Mouse (Mus musculus): ENCODE measurements around the gene Pld6.

The Pld6 gene

DNA sequence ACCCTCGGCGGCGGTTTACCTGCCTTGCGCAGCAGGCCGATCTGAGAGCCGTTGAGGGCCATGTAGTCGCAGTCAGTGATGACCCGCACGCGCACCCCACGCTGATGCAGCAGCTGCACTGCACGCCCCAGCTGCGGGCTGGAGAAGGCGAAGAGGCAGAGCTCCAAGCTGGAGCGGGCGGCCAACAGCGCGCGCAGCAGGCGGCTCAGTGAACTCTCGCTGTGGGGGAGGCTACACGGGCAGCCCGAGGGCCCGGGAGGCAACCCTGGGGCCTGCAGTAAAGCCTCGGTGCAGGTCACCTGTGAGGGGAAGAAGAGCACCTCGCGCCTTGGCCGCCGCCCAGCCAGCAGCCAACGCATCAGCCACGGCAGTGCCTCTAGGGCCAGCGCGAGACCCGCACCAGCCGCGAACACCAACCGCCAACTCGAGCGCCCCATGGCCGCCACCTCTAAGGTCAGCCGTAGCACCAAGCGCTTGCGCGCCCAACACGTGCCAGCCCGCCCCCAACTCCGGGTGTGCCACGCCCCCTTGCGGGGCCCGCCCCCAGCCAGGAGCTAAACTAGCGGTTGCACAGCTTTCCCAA, at the start of gene Pld6:
TSS of gene Pld6 (minus strand) at position 447 of the 583 bp plus-strand sequence.
- DNase-seq (ENCODE audit: low read depth), result peak; percentile 32

DNA sequence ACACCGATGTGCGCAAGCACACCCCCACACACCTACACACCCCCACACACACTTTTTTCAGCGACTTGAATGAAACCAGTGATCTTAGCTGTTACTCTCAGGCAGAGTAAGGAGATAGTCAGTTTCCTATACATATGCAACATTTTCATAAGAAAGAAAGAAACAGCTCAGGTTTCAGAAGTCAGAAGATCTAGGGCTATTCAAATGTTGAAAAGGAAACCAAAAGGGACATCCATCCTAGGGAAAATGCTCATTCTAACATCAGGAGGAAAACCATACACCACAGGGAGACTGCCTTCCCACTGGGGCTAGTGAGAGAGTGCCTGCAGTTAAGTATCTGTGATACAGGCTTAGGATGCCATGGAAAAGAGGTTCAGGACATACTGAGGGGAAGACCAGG, 34.2 kb upstream of the Pld6 start:
- no peak for DNase-seq (ENCODE audit: low read depth)

DNA sequence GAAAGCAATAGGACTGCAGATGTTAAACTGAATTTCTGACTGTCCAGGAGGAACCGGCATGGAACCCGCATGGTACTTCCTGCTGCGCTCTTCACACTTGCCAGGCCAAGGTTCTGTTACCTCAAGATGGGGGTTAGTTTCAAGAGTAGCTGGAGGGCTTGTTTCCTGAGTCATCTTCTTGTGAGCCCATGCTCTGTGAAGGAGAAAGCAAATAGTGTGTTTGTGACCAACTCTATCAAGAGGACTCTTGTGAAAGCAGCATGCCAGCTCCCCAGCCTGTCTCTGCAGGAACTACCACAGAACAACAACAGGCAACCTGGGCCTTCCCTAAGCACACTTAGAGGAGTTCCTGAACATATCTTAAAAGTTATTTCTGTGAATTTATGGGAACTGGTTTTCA, 30.5 kb upstream of the Pld6 start:
- DNase-seq (ENCODE audit: low read depth), result no peak

DNA sequence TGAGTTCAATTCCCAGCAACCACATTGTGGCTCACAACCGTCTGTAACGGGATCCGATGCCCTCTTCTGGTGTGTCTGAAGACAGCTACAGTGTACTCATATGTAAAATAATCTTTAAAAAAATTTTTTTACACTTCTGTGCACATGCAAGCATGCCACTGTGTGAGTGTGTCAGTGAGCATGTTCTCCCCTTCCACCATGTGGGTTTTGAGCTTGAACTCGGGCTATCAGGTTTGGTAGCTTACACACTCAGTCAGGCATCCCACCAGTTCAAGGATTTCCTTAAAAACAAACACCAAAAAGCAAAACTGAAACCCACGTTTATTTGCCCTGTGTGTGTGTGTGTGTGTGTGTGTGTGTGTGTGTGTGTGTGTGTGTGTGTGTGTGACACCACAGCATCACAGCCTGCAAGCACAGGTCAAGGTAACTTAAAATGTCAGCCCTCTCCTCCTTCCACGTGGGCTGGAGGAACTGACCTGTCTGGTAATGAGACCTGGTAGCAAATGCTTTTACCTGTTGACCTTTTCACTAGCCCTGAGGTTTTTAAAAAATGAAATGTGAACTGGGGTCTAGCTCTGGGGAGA, 28.1 kb upstream of the Pld6 start:
- DNase-seq (ENCODE audit: low read depth), result no peak

DNA sequence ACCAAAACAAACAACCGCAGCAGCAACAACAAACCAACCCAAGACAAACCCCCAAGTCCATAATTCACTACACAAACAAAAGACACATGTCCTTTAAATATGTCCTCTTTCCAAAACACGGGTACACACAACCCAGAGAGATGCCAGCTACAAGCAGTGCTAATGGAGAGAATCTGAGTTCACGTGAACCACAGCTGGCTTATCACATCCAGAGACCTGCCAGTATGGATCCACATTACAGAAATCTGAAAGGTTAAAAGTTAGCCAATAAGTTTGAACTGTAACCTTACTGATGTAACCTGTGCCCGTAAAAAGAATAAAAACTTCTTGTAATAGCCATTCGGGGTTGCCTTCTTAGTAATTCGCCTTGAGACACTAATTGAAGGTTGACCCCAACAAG, 27.5 kb upstream of the Pld6 start:
- no peak for DNase-seq (ENCODE audit: low read depth)

DNA sequence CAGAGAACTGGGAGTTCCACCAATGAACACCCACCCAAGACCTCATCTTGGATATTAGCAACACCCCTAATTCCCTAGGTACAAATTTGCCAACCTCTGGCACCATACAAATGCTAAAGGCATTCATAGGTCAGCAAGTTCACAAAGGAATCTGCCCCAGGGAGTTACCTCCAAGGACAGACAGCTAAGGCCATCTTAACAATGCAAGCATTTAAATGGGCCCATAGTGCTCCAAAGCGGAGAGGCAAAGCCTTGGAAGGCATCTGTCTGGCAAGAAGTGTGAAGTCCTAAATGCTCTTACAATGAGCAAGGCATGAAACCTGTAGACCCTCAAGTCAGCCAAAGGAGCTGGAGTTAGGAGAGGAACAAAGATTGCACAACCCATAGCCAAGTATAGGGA, 26.9 kb upstream of the Pld6 start:
- DNase-seq (ENCODE audit: low read depth), result no peak

DNA sequence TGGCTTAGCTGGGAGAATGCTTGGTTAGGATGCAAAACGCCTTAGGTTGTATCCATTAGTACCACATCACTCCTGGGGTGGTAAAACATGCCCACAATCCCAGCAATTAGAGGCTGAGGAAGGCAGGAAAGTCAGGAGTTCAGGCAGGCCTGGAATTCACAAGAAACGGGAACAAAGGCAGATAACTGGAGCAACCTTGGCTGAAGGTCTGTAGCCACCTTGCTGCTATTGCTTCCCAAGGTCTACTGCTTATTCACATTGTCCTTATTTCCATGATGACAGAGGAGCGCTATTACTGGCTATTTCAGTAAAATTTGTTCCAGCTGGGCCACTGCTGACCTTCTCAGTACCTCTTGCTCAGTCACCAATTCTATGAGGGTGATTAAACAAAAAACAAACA, 25.8 kb upstream of the Pld6 start:
- DNase-seq (ENCODE audit: low read depth), result no peak

DNA sequence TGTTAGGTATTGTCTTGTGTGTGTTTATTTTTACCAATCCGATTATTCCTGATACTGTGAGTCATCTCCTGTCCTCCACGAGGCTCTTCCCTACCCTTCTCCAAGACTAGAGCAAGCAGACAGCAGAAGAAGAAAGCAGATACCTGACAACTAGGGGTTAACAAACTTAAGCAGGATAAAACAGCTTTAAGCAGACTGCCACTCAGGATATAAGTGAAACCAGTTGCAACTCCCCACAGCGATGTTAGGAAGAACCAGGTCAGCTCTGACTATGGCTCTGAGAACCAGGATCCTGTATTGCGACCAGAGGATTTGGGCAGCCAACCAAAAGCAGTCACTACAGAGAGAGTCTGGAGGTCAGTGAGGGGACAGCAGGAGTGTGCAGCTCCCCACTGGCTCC, 23.8 kb upstream of the Pld6 start:
- no peak for DNase-seq (ENCODE audit: low read depth)

DNA sequence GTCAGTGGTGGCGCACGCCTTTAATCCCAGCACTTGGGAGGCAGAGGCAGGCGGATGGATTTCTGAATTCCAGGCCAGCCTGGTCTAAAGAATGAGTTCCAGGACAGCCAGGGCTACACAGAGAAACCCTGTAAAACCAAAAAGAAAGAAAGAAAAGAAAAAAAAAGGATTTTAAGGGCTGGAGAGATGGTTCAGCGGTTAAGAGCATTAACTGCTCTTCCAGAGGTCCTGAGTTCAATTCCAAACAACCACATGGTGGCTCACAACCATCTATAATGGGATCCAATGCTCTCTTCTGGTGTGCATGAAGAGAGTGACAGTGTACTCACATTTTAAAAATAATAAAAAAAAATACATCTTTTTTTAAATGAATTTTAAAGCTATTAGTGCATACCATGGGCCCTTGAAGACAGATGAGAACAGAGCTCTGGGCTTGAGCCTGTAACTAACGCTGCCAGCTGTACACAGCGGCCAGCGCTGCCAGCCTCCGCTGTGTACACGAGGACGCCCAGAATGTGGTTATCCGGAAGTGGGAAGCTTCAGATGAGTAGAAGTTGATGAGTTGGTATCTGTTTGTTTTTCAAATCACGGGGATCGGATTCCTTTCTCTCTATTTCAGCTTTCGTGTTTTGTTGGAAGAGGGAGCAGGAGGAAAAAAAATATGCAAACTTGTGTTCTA, 23.2 kb upstream of the Pld6 start:
- DNase-seq (ENCODE audit: low read depth), result peak; percentile 32

DNA sequence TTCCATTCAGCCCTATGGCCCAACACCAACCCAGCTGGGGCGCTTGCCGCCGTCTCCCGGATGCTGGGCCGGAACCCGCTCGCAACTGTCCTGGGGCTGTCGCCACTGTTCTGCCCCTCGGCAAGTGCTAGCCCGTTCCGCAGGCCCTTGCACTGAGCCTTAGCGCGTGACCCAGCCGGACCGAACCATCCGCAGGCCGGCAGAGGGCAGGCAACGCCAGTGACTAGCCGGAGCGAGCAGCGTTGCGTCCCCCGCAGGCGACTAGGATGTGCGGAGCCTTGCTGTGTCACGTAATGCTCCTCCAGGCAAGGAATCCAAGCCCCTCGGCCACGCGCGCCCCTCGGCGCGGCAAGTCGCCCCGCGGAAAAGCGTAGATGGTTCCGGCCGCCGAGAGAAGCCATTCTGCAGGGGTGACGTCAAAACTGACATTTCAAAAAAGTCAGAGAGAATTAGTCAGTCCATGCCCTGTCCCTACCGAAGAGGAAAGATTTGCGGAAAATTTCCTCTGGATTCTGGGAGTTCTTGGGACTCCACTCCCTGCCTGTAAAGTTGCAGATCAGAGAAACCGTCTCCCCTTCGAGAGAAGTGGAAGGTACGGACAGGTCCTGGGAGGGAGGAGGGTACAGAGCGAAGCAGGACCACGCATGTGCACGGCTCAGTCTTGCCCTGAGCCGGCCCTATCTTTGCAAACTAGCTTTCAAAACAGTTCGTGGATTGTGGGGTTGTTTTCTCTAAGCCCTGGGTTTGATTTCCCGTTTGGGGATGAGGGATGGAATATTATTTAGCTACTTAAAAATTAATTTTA, 22.4 kb upstream of the Pld6 start, which contains the start of gene Flcn:
TSS of gene Flcn (minus strand) at position 347 of the 805 bp plus-strand sequence.
- DNase-seq (ENCODE audit: low read depth), result peak; percentile 95

DNA sequence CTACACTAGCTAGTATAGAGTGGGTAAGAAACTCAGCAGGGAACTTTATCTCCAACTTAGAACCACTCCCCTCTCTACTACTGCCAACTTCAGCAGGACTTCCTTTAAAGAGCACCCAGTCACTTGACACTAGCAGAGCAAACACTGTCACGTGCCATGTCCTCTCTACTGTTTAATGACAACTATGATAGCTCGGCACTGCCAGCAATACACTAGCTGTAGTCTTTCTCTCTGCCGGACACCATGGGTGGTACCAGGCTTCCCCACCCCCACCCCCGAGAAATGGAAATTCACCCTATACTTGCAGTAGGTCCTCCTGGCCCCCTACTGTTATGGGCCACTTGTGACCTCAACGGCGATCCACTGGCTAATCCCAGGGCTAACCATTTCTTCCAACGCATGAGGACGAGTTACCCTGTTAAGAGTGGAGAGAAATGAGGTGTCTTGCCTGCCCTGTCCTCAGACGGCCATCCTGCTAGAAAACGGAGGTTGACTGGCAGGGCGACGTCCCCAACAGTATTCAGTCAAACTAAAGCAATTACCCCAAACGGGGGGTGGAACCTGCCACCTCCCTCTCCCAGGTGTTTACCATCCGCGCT, 21.7 kb upstream of the Pld6 start:
- peak; percentile 77 for DNase-seq (ENCODE audit: low read depth)

DNA sequence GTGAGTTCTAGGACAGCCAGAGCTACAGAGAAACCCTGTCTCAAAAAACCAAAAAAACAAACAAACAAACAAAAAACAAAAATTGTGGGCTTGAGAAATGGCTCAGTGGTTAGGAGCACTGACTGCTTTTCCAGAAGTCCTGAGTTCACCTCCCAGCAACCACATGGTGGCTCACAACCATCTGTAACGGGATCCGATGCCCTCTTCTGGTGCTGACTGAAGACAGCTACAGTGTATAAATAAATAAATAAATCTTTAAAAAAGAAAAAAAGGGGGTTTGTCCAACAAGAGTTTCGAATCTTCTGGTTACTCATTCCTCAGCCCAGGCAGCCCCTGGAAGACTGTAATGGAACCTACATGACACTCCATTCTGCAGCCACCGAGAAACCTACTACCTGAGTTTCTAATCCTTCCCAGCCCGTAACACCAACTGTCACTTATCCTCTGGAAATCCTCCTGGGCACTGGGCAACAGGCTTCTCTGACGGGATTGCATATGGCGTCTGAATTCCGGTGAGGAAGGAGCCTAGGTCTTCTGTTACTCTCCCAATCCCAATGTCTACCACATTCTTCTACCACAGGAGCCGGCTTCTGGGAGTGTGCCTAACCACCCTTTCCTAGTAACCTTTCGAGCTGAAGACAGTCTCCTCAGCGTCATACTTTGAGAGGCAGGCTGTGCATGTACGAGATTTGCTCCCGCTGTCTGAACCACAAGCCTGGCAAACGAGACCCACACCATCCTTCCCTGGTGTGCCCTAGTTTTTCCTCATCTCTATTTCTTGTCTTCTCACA, 20.9 kb upstream of the Pld6 start:
- no peak for DNase-seq (ENCODE audit: low read depth)

DNA sequence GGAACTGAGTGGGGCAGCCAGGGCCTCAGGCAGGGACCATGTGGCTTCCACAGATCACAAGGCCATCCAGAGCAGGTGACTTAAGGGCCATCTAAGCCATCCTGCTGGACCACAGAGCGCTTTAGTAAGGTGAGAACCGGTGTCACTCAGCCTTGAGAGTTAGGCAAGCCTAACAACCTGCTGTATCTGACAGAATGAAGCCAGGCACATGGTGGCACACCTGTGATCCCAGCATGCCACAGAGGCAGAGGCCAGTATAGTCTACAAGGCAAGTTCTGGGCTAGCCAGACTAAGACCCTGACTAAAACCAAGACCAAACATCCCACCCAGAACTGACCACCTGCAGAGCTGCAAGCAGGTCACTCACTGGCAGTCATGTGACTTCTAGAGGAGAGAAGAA, 18.2 kb upstream of the Pld6 start:
- no peak for DNase-seq (ENCODE audit: low read depth)

DNA sequence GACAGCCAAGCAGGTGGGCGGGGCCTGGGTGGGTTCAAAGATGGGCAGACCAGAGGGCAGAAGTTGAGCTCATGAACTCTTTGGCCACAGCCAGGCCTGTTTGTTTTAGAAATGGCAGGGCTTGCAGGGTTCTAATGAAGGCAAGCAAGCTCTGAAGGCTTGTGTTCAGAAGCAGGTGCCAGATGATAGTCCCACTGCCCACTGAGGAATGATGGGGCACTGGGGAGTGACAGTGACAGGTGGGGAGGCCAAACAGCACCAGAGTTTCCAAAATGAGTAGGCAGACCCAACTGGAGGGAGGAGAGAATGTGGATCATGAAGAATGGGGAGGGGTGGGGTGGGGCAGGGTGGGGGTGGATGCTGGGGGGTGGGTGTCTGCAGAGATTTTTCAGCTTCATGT, 17.8 kb upstream of the Pld6 start:
- DNase-seq (ENCODE audit: low read depth), result no peak

DNA sequence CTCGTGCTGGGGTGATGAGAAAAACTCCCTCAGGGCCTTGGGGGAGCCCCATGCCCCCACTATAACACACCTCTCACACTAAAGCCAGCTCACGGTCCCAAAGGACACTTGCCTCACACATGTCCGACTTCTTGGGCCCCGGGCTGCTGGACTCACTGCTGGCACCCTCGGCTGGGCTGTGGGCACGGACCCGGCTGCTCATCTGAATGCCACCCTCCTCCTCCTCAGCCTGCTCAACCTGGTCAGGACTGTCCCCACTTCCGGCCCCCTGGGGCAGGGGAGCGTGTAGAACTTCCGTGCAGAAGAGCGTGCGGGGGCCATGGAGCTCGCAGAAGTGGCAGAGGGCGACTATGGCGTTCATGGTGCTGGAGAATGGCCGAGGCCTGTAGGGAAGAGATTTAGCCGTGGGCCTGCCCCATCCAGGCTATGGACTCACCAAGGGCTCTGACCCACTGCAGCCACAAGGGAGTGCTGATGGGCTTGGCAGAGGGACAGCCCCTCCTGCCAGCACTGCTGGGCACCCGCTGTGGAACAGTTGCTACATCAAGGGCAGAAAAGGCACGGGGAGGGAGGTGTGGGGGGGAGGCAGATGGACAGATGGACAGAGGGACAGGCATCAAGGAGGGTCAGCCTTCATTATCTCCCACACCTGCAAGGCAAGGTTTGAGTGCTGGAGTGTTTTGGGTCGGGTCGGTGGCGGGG, 17.1 kb upstream of the Pld6 start:
- DNase-seq (ENCODE audit: low read depth), result no peak

DNA sequence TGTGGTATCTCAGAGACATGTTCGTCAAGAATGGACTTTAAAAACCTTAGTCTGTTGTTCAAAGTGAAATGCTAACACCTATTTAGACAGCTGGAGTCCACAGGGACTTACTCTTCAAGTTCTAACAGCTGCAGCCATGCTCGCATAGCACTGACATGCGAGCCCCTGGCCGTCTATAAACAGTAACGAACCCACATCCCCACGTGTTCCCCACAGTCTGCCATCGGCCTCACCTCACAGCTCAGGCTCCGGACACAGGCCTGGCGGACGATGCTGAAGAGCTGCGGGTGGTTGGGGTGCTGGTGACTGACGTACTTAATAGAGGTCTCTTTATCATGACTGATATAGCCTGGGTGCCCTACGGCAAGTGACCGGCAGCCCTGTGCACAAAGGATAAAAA, 16.1 kb upstream of the Pld6 start:
- no peak for DNase-seq (ENCODE audit: low read depth)

DNA sequence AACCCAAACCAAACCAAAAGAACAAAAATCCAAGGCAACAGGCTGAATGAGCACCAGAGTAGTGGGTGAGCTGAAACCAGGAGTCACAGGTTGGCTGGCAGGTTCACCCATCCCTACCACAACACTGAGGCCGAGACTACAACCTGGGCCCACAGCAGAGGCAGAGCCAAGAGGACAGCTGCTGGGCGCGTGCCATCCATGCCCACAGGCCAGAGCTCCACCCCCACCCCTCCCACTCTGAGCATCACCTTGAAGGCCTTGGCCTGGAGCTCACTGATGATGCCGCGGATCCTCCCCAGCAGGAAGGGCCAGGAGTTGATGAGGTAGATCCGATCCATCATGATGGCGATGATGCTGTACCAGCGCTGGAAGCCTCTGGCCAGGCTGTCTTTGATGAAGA, 14.4 kb upstream of the Pld6 start:
- DNase-seq (ENCODE audit: low read depth), result no peak

DNA sequence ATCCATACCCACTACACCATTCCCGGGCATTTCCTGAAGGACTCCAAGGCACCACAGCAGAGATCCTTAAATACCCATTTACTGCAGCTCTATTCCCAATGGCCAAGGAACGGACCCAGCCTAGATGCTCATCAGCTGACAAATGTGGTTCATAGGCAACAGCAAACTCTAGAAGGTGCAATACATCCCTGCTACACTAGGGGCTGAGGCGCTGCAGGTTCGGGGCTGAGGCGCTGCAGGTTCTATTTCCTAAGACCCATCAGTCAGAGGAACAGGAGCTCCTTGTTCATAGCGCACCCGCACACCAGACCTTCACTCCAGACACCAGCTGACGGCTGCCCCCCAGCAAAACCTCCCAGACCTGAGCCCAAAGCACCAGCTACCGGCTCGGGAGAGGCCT, 13.0 kb upstream of the Pld6 start:
- DNase-seq (ENCODE audit: low read depth), result no peak

DNA sequence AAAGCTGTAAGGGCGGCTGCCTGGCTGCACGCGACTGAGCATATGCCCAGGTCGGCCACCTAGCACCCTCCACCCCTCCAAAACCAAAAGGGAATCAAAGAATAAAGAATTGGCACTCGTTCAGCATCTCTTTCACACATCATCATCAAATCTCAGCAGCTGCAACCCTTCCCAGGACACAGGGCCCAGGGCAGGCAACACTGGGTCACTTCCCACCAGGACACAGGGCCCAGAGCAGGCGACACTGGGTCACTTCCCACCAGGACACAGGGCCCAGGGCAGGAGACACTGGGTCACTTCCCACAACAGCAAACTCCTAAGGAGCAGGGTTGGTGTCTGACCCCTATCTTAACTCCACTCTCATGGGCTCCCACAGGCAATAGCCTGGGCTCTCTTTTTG, 5.9 kb upstream of the Pld6 start:
- no peak for DNase-seq (ENCODE audit: low read depth)

DNA sequence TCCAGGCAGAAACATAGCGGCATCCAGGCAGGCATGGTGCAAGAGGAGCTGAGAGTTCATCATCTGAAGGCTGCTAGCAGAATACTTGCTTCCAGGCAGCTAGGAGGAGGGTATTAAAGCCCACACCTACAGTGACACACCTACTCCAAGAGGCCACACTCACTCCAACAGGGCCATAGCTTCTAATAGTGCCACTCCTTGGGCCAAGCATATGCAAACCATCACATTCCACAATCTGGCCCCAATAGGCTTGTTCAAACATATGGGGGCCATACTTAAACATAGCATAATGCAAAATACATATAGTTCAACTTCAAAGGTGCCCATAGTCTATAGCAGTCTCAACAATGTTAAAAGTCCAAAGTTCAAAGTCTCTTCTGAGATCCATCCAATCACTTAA, 1.9 kb upstream of the Pld6 start:
- no peak for DNase-seq (ENCODE audit: low read depth)

Measured in naive thymus-derived CD4-positive, alpha-beta T cell, adult 2 months (primary cell).